Mouse (Mus musculus): Measurements from ENCODE around the gene Etv6.

DNA sequence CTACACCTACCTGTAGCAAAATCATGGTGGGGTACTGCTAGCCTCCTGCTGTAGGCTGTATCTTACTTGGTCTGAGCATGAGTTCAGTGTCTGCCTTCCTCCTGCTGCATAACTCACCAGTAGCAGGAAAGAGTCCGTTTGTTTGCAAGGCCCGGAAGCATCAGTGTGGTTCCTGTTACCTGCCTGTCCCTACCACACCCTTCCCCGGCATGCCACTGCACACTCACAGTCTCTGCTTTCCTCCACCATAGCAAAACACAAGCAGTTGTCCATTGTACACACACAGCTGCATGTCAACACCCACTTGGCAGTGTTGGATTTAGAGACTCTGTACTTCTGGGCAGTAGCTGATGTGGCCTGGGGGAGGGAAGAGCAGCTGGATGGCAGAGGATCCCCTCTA is 220.9 kb downstream of the Etv6 start:
- no peak for TF ChIP-seq CTCF (conservative IDR thresholded peaks at IDR 0.05; ENCODE audit: insufficient read depth, insufficient read length, low read depth, low read length)
- no peak for TF ChIP-seq POLR2A (IDR thresholded peaks at IDR 0.05; ENCODE audit: low read depth, low read length)

Measured in kidney, adult 2 months (tissue).